Mouse (Mus musculus): ENCODE data around the gene Pnma1. TPM values are rescaled to one million over a fixed set of nuclear protein-coding genes. Genes with fewer than 3 reads are reported as not detected.

The Pnma1 gene
- total and polyA plus RNA-seq, 2 experiments from 2014 or later = 12.0 to 13.9 TPM

- Histone ChIP-seq H3K36me3 (ENCODE audit: insufficient read depth) (peaks cover 22% of the 10 kb centered on the region), H3K27me3 (ENCODE audit: insufficient read depth, low read length) (no peaks in the 10 kb centered on the region), H3K4me2 (ENCODE audit: low read depth) (no peak overlapping the region), H3K9me3 (ENCODE audit: low read length) (no peaks in the 10 kb centered on the region), H3K27ac (ENCODE audit: low read depth, low read length) (no peak overlapping the region), H3K4me1 (ENCODE audit: insufficient read depth) (peaks cover 14% of the 10 kb centered on the region), H3K9ac (no peak overlapping the region), H3K4me3 (ENCODE audit: low read depth, low read length) (no peak overlapping the region)
- TF ChIP-seq CTCF (IDR thresholded peaks at IDR 0.05; ENCODE audit: low read depth) = no peak
- 72% methylated on average over 17 of the region's 17 CpGs for WGBS
- no peak for DNase-seq
- ATAC-seq = no peak
Observed at GRCm38 (mm10) chr12:84172862-84173261, 24.6 kb upstream of the Pnma1 start.

- WGBS = 89% methylated on average over 3 of the region's 3 CpGs
- Histone ChIP-seq H3K4me3 (ENCODE audit: low read depth, low read length) (no peak overlapping the region), H3K27me3 (ENCODE audit: insufficient read depth, low read length) (no peaks in the 10 kb centered on the region), H3K4me2 (ENCODE audit: low read depth) (no peak overlapping the region), H3K27ac (ENCODE audit: low read depth, low read length) (no peak overlapping the region), H3K9me3 (ENCODE audit: low read length) (no peaks in the 10 kb centered on the region), H3K4me1 (ENCODE audit: insufficient read depth) (peaks cover 14% of the 10 kb centered on the region), H3K36me3 (ENCODE audit: insufficient read depth) (peaks cover 22% of the 10 kb centered on the region), H3K9ac (no peak overlapping the region)
- DNase-seq = no peak
- no peak for ATAC-seq
- no peak for TF ChIP-seq CTCF (IDR thresholded peaks at IDR 0.05; ENCODE audit: low read depth)
Observed at GRCm38 (mm10) chr12:84172216-84172615, 23.9 kb upstream of the Pnma1 start.

- ATAC-seq (no peak), DNase-seq (no peak)
- no peaks in the 10 kb centered on the region for H3K9me3 ChIP-seq (ENCODE audit: low read length)
- peaks cover 22% of the 10 kb centered on the region for H3K36me3 ChIP-seq (ENCODE audit: insufficient read depth)
- no peaks in the 10 kb centered on the region for H3K4me1 ChIP-seq (ENCODE audit: insufficient read depth)
- H3K27me3 ChIP-seq (ENCODE audit: insufficient read depth, low read length) = no peaks in the 10 kb centered on the region
- no peak overlapping the region for H3K4me3 ChIP-seq (ENCODE audit: low read depth, low read length)
- WGBS = 87% methylated on average over 10 of the region's 10 CpGs
- no peak overlapping the region for H3K27ac ChIP-seq (ENCODE audit: low read depth, low read length)
- H3K9ac ChIP-seq = no peak overlapping the region
- no peak for TF ChIP-seq CTCF (IDR thresholded peaks at IDR 0.05; ENCODE audit: low read depth)
- H3K4me2 ChIP-seq (ENCODE audit: low read depth) = no peak overlapping the region
Observed at GRCm38 (mm10) chr12:84170610-84171009, 22.3 kb upstream of the Pnma1 start.

GRCm38 (mm10) chr12:84165631-84166373, 17.5 kb upstream of the Pnma1 start:
- Histone ChIP-seq H3K36me3 (ENCODE audit: insufficient read depth) (0 out of 2 replicates have a peak, but pooled peaks cover 5% of the 10 kb centered on the region), H3K9me3 (ENCODE audit: low read length) (no peaks in the 10 kb centered on the region), H3K9ac (no peak overlapping the region), H3K4me3 (ENCODE audit: low read depth, low read length) (no peak overlapping the region), H3K4me2 (ENCODE audit: low read depth) (no peak overlapping the region), H3K27ac (ENCODE audit: low read depth, low read length) (no peak overlapping the region), H3K27me3 (ENCODE audit: insufficient read depth, low read length) (no peaks in the 10 kb centered on the region), H3K4me1 (ENCODE audit: insufficient read depth) (no peaks in the 10 kb centered on the region)
- DNase-seq (no peak), ATAC-seq (no peak)
- TF ChIP-seq CTCF (IDR thresholded peaks at IDR 0.05; ENCODE audit: low read depth) = no peak
- WGBS = 72% methylated on average over 8 of the region's 8 CpGs

- Histone ChIP-seq H3K4me1 (ENCODE audit: insufficient read depth) (no peaks in the 10 kb centered on the region), H3K4me2 (ENCODE audit: low read depth) (no peak overlapping the region), H3K36me3 (ENCODE audit: insufficient read depth) (peaks cover 20% of the 10 kb centered on the region), H3K9me3 (ENCODE audit: low read length) (no peaks in the 10 kb centered on the region), H3K9ac (no peak overlapping the region), H3K27ac (ENCODE audit: low read depth, low read length) (no peak overlapping the region), H3K4me3 (ENCODE audit: low read depth, low read length) (no peak overlapping the region), H3K27me3 (ENCODE audit: insufficient read depth, low read length) (no peaks in the 10 kb centered on the region)
- TF ChIP-seq CTCF (IDR thresholded peaks at IDR 0.05; ENCODE audit: low read depth) = no peak
- WGBS = 84% methylated on average over 11 of the region's 11 CpGs
- ATAC-seq = no peak
- DNase-seq = no peak
Observed at GRCm38 (mm10) chr12:84163586-84164110, 15.4 kb upstream of the Pnma1 start.

GRCm38 (mm10) chr12:84163133-84163532, 14.8 kb upstream of the Pnma1 start:
- 88% methylated on average over 9 of the region's 9 CpGs for WGBS
- H3K27me3 ChIP-seq (ENCODE audit: insufficient read depth, low read length) = no peaks in the 10 kb centered on the region
- H3K4me1 ChIP-seq (ENCODE audit: insufficient read depth) = no peaks in the 10 kb centered on the region
- H3K4me2 ChIP-seq (ENCODE audit: low read depth) = no peak overlapping the region
- DNase-seq (no peak), ATAC-seq (no peak)
- peak; percentile 61 for TF ChIP-seq CTCF (IDR thresholded peaks at IDR 0.05; ENCODE audit: low read depth)
- no peaks in the 10 kb centered on the region for H3K9me3 ChIP-seq (ENCODE audit: low read length)
- H3K9ac ChIP-seq = no peak overlapping the region
- no peak overlapping the region for H3K27ac ChIP-seq (ENCODE audit: low read depth, low read length)
- H3K36me3 ChIP-seq (ENCODE audit: insufficient read depth) = peaks cover 25% of the 10 kb centered on the region
- H3K4me3 ChIP-seq (ENCODE audit: low read depth, low read length) = no peak overlapping the region

GRCm38 (mm10) chr12:84161616-84162433, 13.5 kb upstream of the Pnma1 start:
- Histone ChIP-seq H3K4me3 (ENCODE audit: low read depth, low read length) (no peak overlapping the region), H3K36me3 (ENCODE audit: insufficient read depth) (peaks cover 34% of the 10 kb centered on the region), H3K9ac (no peak overlapping the region), H3K9me3 (ENCODE audit: low read length) (no peaks in the 10 kb centered on the region), H3K4me2 (ENCODE audit: low read depth) (no peak overlapping the region), H3K27ac (ENCODE audit: low read depth, low read length) (no peak overlapping the region), H3K27me3 (ENCODE audit: insufficient read depth, low read length) (no peaks in the 10 kb centered on the region), H3K4me1 (ENCODE audit: insufficient read depth) (no peaks in the 10 kb centered on the region)
- ATAC-seq (peak; percentile 45; the same call in 1 of the 2 replicates), DNase-seq (peak; percentile 22)
- 73% methylated on average over 14 of the region's 14 CpGs for WGBS
- TF ChIP-seq CTCF (IDR thresholded peaks at IDR 0.05; ENCODE audit: low read depth) = peak; percentile 50
